Mouse (Mus musculus): ENCODE data around the gene Gm44805. TPM values are rescaled to one million over a fixed set of nuclear protein-coding genes. Genes with fewer than 3 reads are reported as not detected.

The Gm44805 gene
- polyA plus RNA-seq, 1 experiment: not detected

DNA sequence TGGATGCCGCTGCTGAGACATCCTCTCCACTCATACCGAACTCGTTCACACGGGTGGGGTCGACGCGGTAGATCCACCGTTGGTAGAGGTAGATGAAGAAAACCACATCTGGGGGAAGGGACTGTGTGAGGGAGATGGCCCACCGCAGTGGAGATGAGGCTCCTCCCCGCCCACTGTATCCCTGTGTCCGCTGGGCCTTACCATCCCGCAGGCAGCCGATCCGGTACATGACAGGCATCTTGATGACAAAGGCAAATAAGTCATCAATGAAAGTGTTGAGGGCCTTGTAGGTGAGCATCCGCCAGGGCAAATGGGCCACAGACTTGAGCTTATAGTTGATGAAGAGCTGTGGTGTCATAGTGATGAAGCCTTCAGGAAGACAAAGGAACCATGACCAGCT is 47.4 kb downstream of the Gm44805 start:
- H3K79me2 ChIP-seq (ENCODE audit: control insufficient read depth, insufficient read depth): no peaks in the 10 kb centered on the region
- peaks cover 4% of the 10 kb centered on the region for H3K36me3 ChIP-seq (ENCODE audit: control insufficient read depth, insufficient read depth)
- no peak overlapping the region for H3ac ChIP-seq (ENCODE audit: control insufficient read depth, insufficient read length)
- H3K27me3 ChIP-seq (ENCODE audit: control insufficient read depth, insufficient read depth, insufficient read length): no peaks in the 10 kb centered on the region
- H3K4me2 ChIP-seq (ENCODE audit: low read depth): no peak overlapping the region
- TF ChIP-seq SRF (IDR thresholded peaks at IDR 0.05; ENCODE audit: control insufficient read depth, insufficient read length, low read depth) (no peak), TCF12 (IDR thresholded peaks at IDR 0.05; ENCODE audit: insufficient read depth, poor library complexity, severe bottlenecking) (no peak), REST (IDR thresholded peaks at IDR 0.05; ENCODE audit: insufficient read depth, insufficient read length) (no peak), CEBPB (IDR thresholded peaks at IDR 0.05; ENCODE audit: insufficient read depth, poor library complexity, severe bottlenecking) (no peak), E2F4 (IDR thresholded peaks at IDR 0.05; ENCODE audit: insufficient read depth) (no peak), MYOD1 (IDR thresholded peaks at IDR 0.05; ENCODE audit: control insufficient read depth in 1 of 3, insufficient read length in 2 of 3, low read depth in 2 of 3) (no peak), MYOG (IDR thresholded peaks at IDR 0.05; ENCODE audit: control insufficient read depth in 1 of 3, insufficient read depth in 1 of 3, insufficient read length in 2 of 3, low read depth in 2 of 3) (no peak)
- H3K4me3 ChIP-seq: no peak overlapping the region

DNA sequence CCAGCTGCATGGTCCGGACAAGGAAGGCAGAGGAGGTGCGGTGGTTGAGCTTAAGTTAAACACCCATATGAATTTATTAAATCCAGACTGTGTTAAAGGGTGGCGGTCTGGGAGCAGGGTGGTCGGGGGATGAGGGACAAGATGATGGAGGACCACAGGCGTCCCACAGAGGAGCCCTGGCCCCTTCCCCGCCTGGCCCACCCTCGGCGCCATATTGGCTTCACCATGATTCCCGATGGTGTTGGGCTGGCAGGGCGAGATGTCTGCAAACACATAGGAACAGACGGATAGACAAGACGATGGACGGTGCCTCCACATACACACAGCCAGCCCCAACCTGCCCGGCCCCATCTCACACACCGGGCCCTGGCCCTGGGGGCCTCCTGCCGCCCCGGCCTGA is 48.0 kb downstream of the Gm44805 start:
- no peak overlapping the region for H3K4me3 ChIP-seq
- no peaks in the 10 kb centered on the region for H3K79me2 ChIP-seq (ENCODE audit: control insufficient read depth, insufficient read depth)
- no peak overlapping the region for H3K4me2 ChIP-seq (ENCODE audit: low read depth)
- TF ChIP-seq REST (IDR thresholded peaks at IDR 0.05; ENCODE audit: insufficient read depth, insufficient read length) (no peak), USF1 (IDR thresholded peaks at IDR 0.05; ENCODE audit: low read depth) (no peak), MYOG (IDR thresholded peaks at IDR 0.05; ENCODE audit: control insufficient read depth in 1 of 3, insufficient read depth in 1 of 3, insufficient read length in 2 of 3, low read depth in 2 of 3) (no peak), SRF (IDR thresholded peaks at IDR 0.05; ENCODE audit: control insufficient read depth, insufficient read length, low read depth) (no peak), TCF12 (IDR thresholded peaks at IDR 0.05; ENCODE audit: insufficient read depth, poor library complexity, severe bottlenecking) (no peak), MYOD1 (IDR thresholded peaks at IDR 0.05; ENCODE audit: control insufficient read depth in 1 of 3, insufficient read length in 2 of 3, low read depth in 2 of 3) (no peak), POLR2A (IDR thresholded peaks at IDR 0.05; ENCODE audit: insufficient read length, low read depth) (no peak), CEBPB (IDR thresholded peaks at IDR 0.05; ENCODE audit: insufficient read depth, poor library complexity, severe bottlenecking) (no peak), TCF3 (IDR thresholded peaks at IDR 0.05; ENCODE audit: insufficient read length, low read depth) (no peak), POLR2AphosphoS2 (IDR thresholded peaks at IDR 0.05; ENCODE audit: insufficient read length, low read depth) (no peak), MAX (IDR thresholded peaks at IDR 0.05; ENCODE audit: low read depth) (no peak), E2F4 (IDR thresholded peaks at IDR 0.05; ENCODE audit: insufficient read depth) (no peak)
- peaks cover 4% of the 10 kb centered on the region for H3K36me3 ChIP-seq (ENCODE audit: control insufficient read depth, insufficient read depth)
- no peaks in the 10 kb centered on the region for H3K27me3 ChIP-seq (ENCODE audit: control insufficient read depth, insufficient read depth, insufficient read length)
- H3ac ChIP-seq (ENCODE audit: control insufficient read depth, insufficient read length): no peak overlapping the region

DNA sequence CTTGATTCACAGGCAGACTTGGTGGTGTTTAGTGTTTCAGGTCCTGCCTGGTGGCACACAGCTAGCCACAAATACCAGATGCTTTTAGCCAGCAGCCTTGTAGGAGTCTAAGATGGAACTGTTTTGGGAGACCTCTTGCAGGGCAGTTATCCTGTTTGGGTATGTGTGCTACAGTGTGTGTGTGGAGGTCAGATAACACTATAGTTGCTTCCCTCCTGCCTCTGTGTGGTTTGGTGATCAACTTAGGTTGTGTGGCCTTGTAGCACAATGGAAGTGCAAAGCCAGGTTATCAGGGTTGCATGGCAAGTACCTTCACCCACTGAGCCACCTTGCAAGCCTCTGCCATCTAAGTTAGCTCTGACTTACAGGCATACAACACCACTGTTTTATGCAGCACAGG is 48.5 kb downstream of the Gm44805 start:
- Histone ChIP-seq H3K4me2 (ENCODE audit: low read depth) (no peak overlapping the region), H3K79me2 (ENCODE audit: control insufficient read depth, insufficient read depth) (no peaks in the 10 kb centered on the region), H3ac (ENCODE audit: control insufficient read depth, insufficient read length) (no peak overlapping the region), H3K27me3 (ENCODE audit: control insufficient read depth, insufficient read depth, insufficient read length) (no peaks in the 10 kb centered on the region), H3K4me3 (no peak overlapping the region), H3K36me3 (ENCODE audit: control insufficient read depth, insufficient read depth) (peaks cover 4% of the 10 kb centered on the region)
- no peak for TF ChIP-seq CEBPB (IDR thresholded peaks at IDR 0.05; ENCODE audit: insufficient read depth, poor library complexity, severe bottlenecking)
- no peak for TF ChIP-seq MAX (IDR thresholded peaks at IDR 0.05; ENCODE audit: low read depth)
- no peak for TF ChIP-seq SRF (IDR thresholded peaks at IDR 0.05; ENCODE audit: control insufficient read depth, insufficient read length, low read depth)
- TF ChIP-seq REST (IDR thresholded peaks at IDR 0.05; ENCODE audit: insufficient read depth, insufficient read length): no peak
- no peak for TF ChIP-seq POLR2AphosphoS2 (IDR thresholded peaks at IDR 0.05; ENCODE audit: insufficient read length, low read depth)
- no peak for TF ChIP-seq MYOD1 (IDR thresholded peaks at IDR 0.05; ENCODE audit: control insufficient read depth in 1 of 3, insufficient read length in 2 of 3, low read depth in 2 of 3)
- no peak for TF ChIP-seq USF1 (IDR thresholded peaks at IDR 0.05; ENCODE audit: low read depth)
- TF ChIP-seq TCF3 (IDR thresholded peaks at IDR 0.05; ENCODE audit: insufficient read length, low read depth): no peak
- TF ChIP-seq POLR2A (IDR thresholded peaks at IDR 0.05; ENCODE audit: insufficient read length, low read depth): no peak
- TF ChIP-seq TCF12 (IDR thresholded peaks at IDR 0.05; ENCODE audit: insufficient read depth, poor library complexity, severe bottlenecking): no peak

- TF ChIP-seq SRF (IDR thresholded peaks at IDR 0.05; ENCODE audit: control insufficient read depth, insufficient read length, low read depth): no peak
- TF ChIP-seq REST (IDR thresholded peaks at IDR 0.05; ENCODE audit: insufficient read depth, insufficient read length): no peak
- no peak for TF ChIP-seq POLR2A (IDR thresholded peaks at IDR 0.05; ENCODE audit: insufficient read length, low read depth)
- TF ChIP-seq USF1 (IDR thresholded peaks at IDR 0.05; ENCODE audit: low read depth): no peak
- TF ChIP-seq POLR2AphosphoS2 (IDR thresholded peaks at IDR 0.05; ENCODE audit: insufficient read length, low read depth): no peak
- TF ChIP-seq MYOG (IDR thresholded peaks at IDR 0.05; ENCODE audit: control insufficient read depth in 1 of 3, insufficient read depth in 1 of 3, insufficient read length in 2 of 3, low read depth in 2 of 3): no peak
- TF ChIP-seq E2F4 (IDR thresholded peaks at IDR 0.05; ENCODE audit: insufficient read depth): no peak
- TF ChIP-seq TCF3 (IDR thresholded peaks at IDR 0.05; ENCODE audit: insufficient read length, low read depth): no peak
- TF ChIP-seq TCF12 (IDR thresholded peaks at IDR 0.05; ENCODE audit: insufficient read depth, poor library complexity, severe bottlenecking): no peak
- TF ChIP-seq CEBPB (IDR thresholded peaks at IDR 0.05; ENCODE audit: insufficient read depth, poor library complexity, severe bottlenecking): no peak
- TF ChIP-seq MAX (IDR thresholded peaks at IDR 0.05; ENCODE audit: low read depth): no peak
- TF ChIP-seq MYOD1 (IDR thresholded peaks at IDR 0.05; ENCODE audit: control insufficient read depth in 1 of 3, insufficient read length in 2 of 3, low read depth in 2 of 3): no peak
- Histone ChIP-seq H3K27me3 (ENCODE audit: control insufficient read depth, insufficient read depth, insufficient read length) (no peaks in the 10 kb centered on the region), H3ac (ENCODE audit: control insufficient read depth, insufficient read length) (no peak overlapping the region), H3K4me3 (no peak overlapping the region), H3K79me2 (ENCODE audit: control insufficient read depth, insufficient read depth) (no peaks in the 10 kb centered on the region), H3K4me2 (ENCODE audit: low read depth) (no peak overlapping the region), H3K36me3 (ENCODE audit: control insufficient read depth, insufficient read depth) (peaks cover 2% of the 10 kb centered on the region)
Observed at GRCm38 (mm10) chr7:19632275-19632674, 48.9 kb downstream of the Gm44805 start.

DNA sequence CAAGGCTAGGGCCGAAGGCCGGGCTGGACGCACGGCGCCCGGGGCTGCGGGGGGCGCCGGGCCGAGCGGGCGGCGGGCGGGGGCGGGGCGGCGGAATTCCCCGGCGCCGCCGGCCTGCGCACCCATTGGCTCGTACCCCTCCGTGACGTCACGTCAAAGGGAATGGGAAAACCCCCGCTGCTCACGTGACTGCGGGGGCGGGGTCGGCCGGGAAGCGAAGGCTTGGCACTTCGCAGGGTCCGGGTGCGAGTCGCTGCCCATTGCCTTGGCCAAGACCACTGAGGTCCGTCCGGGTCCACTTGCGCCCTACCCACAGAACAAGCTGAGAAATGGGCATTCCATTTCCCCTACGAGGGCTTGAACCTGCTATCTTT is 51.9 kb downstream of the Gm44805 start, which contains the start of gene Relb:
Gene Relb, minus strand, starts transcription at position 78 of the 374 bp plus-strand sequence.
- Histone ChIP-seq H3K4me3 (peak within 1 kb of the TSS; percentile 42), H3K36me3 (ENCODE audit: control insufficient read depth, insufficient read depth) (no peaks in the 10 kb centered on the region), H3K27me3 (ENCODE audit: control insufficient read depth, insufficient read depth, insufficient read length) (no peaks in the 10 kb centered on the region), H3K4me2 (ENCODE audit: low read depth) (peak within 1 kb of the TSS; percentile 76), H3ac (ENCODE audit: control insufficient read depth, insufficient read length) (peak within 1 kb of the TSS; percentile 70), H3K79me2 (ENCODE audit: control insufficient read depth, insufficient read depth) (no peaks in the 10 kb centered on the region)
- no peak for TF ChIP-seq E2F4 (IDR thresholded peaks at IDR 0.05; ENCODE audit: insufficient read depth)
- no peak for TF ChIP-seq CEBPB (IDR thresholded peaks at IDR 0.05; ENCODE audit: insufficient read depth, poor library complexity, severe bottlenecking)
- no peak for TF ChIP-seq TCF3 (IDR thresholded peaks at IDR 0.05; ENCODE audit: insufficient read length, low read depth)
- TF ChIP-seq POLR2AphosphoS2 (IDR thresholded peaks at IDR 0.05; ENCODE audit: insufficient read length, low read depth): peak; percentile 70
- TF ChIP-seq USF1 (IDR thresholded peaks at IDR 0.05; ENCODE audit: low read depth): peak; percentile 91
- TF ChIP-seq POLR2A (IDR thresholded peaks at IDR 0.05; ENCODE audit: insufficient read length, low read depth): peak; percentile 77
- TF ChIP-seq TCF12 (IDR thresholded peaks at IDR 0.05; ENCODE audit: insufficient read depth, poor library complexity, severe bottlenecking): no peak
- TF ChIP-seq REST (IDR thresholded peaks at IDR 0.05; ENCODE audit: insufficient read depth, insufficient read length): no peak
- TF ChIP-seq MYOD1 (IDR thresholded peaks at IDR 0.05; ENCODE audit: control insufficient read depth in 1 of 3, insufficient read length in 2 of 3, low read depth in 2 of 3): peak in 1 of 3 experiments; percentile 32
- TF ChIP-seq MAX (IDR thresholded peaks at IDR 0.05; ENCODE audit: low read depth): no peak
- TF ChIP-seq MYOG (IDR thresholded peaks at IDR 0.05; ENCODE audit: control insufficient read depth in 1 of 3, insufficient read depth in 1 of 3, insufficient read length in 2 of 3, low read depth in 2 of 3): no peak
- TF ChIP-seq SRF (IDR thresholded peaks at IDR 0.05; ENCODE audit: control insufficient read depth, insufficient read length, low read depth): no peak
